Mouse (Mus musculus): ENCODE measurements around the gene Pycr1. TPM values are rescaled to one million over a fixed set of nuclear protein-coding genes. Genes with fewer than 3 reads are reported as not detected.

The Pycr1 gene
- polyA plus RNA-seq, 1 experiment from 2014 or later, result 18.5 TPM

DNA sequence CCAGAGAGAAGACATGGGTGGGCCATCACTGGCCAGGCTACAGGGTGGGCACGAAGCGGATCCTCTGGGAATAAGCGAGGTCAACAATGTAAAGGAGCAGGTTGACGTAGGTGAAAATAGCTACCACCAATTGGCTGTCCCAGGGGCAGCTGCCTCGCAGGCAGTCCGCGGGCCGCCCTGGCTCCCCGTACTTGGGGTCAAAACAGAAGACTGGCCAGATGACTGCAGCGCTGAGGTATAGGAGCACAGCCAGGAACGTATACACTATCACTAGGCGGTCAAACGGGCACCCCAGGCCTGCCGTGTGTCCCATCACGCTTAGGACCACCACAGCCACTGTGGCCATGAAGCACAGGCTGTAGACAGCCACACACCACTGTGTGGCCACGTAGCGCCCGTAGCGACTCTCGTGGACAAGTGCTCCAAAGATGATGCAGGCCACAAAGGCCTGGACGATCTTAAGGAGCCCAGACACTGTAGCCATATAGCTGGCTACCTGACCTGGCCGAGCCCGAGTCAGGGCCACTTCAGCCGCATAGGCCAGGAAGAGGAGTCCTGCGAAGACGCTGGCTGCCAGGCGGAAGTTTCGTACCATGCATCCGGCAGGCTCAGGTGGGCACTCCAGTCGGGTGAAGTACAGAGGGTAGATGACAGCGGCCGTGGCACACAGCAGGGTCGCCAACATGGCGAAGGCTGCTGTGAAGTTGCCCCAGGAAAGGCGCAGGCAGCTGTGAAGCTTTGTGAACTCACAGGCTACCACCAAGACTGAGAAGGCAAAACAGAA, 3.7 kb upstream of the Pycr1 start:
- H3K36me3 ChIP-seq (ENCODE audit: control insufficient read depth, insufficient read depth, low read length), result no peaks in the 10 kb centered on the region
- WGBS, result 76% methylated on average over 35 of the region's 35 CpGs

DNA sequence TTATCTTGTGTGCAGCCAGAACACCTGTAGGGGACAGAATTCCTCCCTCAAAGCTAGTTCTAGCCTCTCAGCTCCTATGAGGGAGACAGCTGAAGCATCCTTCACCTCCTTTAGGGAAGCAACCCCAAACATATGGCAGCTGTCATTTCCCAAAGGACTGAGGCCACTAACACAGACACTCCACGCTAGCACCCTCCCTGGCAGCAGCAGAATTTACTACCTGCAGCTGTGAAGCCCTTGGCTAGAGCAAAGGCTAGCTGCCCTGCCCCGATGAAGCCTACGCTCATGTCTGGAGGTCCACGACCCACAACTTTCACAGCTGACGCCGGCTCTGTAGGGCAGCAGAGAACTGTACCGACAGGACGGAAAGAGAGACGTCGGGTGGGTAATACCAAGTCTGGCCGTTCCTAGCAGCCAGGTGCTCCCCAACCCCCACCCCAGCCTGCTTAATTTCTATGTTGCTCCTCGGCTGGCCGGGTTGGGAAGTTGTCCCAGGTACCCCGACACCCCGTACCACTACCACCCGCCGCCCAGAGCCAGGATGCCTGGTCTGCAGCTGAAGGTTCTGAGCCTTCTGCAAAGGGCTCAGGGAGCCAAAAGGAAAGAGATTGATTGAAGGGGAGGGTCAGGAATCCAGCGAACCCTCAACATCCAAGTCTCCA, 499 bp downstream of the Pycr1 start:
- H3K9me3 ChIP-seq (ENCODE audit: control insufficient read depth, low read length), result no peaks in the 10 kb centered on the region
- peaks cover 23% of the 10 kb centered on the region for H3K27me3 ChIP-seq (replicated peaks; ENCODE audit: control insufficient read depth, insufficient read depth, low read length)
- H3K36me3 ChIP-seq (ENCODE audit: control insufficient read depth, insufficient read depth, low read length), result no peaks in the 10 kb centered on the region
- peaks cover 19% of the 10 kb centered on the region for H3K4me1 ChIP-seq (replicated peaks; ENCODE audit: control insufficient read depth, insufficient read depth, low read length)
- H3K4me3 ChIP-seq (ENCODE audit: low read depth, low read length), result peak overlapping the region; percentile 50
- peak overlapping the region; percentile 56 for H3K9ac ChIP-seq (ENCODE audit: low read depth, low read length)
- DNase-seq (ENCODE audit: low spot score) (no peak), ATAC-seq (replicated peaks; ENCODE audit: low FRiP score) (peak; percentile 57)
- H3K4me2 ChIP-seq, result peak overlapping the region; percentile 81
- H3K27ac ChIP-seq (ENCODE audit: low read depth, low read length), result 0 out of 2 replicates have a peak overlapping the region, but pooled peaks have one; percentile 13
- 5% methylated on average over 18 of the region's 18 CpGs for WGBS

More for the DNA sequence above, 3.7 kb upstream of the Pycr1 start:
- Histone ChIP-seq H3K4me3 (ENCODE audit: low read depth, low read length) (peak overlapping the region; percentile 39; the same call in 1 of the 2 replicates), H3K9me3 (ENCODE audit: control insufficient read depth, low read length) (no peaks in the 10 kb centered on the region), H3K27ac (ENCODE audit: low read depth, low read length) (no peak overlapping the region), H3K27me3 (replicated peaks; ENCODE audit: control insufficient read depth, insufficient read depth, low read length) (peaks cover 11% of the 10 kb centered on the region; the same call in 1 of the 2 replicates), H3K4me2 (peak overlapping the region; percentile 71), H3K9ac (ENCODE audit: low read depth, low read length) (0 out of 2 replicates have a peak overlapping the region, but pooled peaks have one; percentile 56), H3K4me1 (replicated peaks; ENCODE audit: control insufficient read depth, insufficient read depth, low read length) (peaks cover 23% of the 10 kb centered on the region)
- DNase-seq (ENCODE audit: low spot score) (no peak), ATAC-seq (replicated peaks; ENCODE audit: low FRiP score) (no peak)

DNA sequence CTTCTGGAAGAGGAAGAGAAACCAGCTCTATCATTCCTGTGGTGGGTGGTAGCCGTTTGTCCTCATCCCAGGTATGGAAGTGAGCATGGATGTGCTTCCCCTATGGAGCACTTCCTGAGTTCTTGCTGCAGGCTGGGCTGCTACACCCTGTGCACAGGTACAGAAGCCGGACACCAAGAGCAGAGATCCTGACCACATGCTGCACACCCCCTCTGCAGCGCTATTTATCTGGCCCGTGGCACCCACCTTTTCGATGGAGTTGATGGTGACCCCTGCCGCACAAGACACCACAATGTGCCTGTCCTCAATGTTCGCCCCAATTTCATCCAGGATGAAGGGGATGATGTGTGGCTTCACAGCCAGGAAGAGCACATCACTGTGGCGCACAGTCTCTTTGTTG, 1.7 kb downstream of the Pycr1 start:
- ATAC-seq (replicated peaks; ENCODE audit: low FRiP score), result no peak
- no peak for DNase-seq (ENCODE audit: low spot score)
- no peak overlapping the region for H3K9ac ChIP-seq (ENCODE audit: low read depth, low read length)
- 81% methylated on average over 8 of the region's 8 CpGs for WGBS
- peaks cover 11% of the 10 kb centered on the region for H3K4me1 ChIP-seq (replicated peaks; ENCODE audit: control insufficient read depth, insufficient read depth, low read length)
- H3K36me3 ChIP-seq (ENCODE audit: control insufficient read depth, insufficient read depth, low read length), result no peaks in the 10 kb centered on the region
- peaks cover 18% of the 10 kb centered on the region for H3K27me3 ChIP-seq (replicated peaks; ENCODE audit: control insufficient read depth, insufficient read depth, low read length)
- no peak overlapping the region for H3K4me2 ChIP-seq
- no peak overlapping the region for H3K4me3 ChIP-seq (ENCODE audit: low read depth, low read length)
- no peak overlapping the region for H3K27ac ChIP-seq (ENCODE audit: low read depth, low read length)
- no peaks in the 10 kb centered on the region for H3K9me3 ChIP-seq (ENCODE audit: control insufficient read depth, low read length)

DNA sequence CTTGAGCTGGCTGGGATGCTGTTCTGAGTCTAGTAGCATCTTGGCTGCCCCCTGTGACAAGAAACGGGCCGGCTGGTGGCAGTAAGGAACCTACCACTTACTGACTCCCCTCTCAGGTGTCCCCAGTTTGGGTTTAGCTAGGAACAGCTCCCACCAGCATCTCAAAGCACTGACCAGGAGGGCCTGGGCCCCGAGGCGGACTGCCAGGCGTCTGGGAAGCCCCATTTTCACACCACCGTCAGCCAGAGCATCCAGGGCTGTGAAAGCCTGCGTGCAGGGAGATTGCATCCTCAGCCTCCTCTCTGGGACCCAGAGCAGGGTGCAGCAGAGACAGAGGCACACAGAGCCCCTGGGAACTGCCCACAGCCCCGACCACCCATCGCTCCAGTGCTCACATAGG, 2.3 kb downstream of the Pycr1 start:
- ATAC-seq (replicated peaks; ENCODE audit: low FRiP score) (no peak), DNase-seq (ENCODE audit: low spot score) (no peak)
- H3K9ac ChIP-seq (ENCODE audit: low read depth, low read length), result no peak overlapping the region
- 66% methylated on average over 9 of the region's 9 CpGs for WGBS
- H3K36me3 ChIP-seq (ENCODE audit: control insufficient read depth, insufficient read depth, low read length), result 0 out of 2 replicates have a peak, but pooled peaks cover 2% of the 10 kb centered on the region
- peaks cover 11% of the 10 kb centered on the region for H3K4me1 ChIP-seq (replicated peaks; ENCODE audit: control insufficient read depth, insufficient read depth, low read length)
- H3K4me3 ChIP-seq (ENCODE audit: low read depth, low read length), result no peak overlapping the region
- H3K9me3 ChIP-seq (ENCODE audit: control insufficient read depth, low read length), result no peaks in the 10 kb centered on the region
- no peak overlapping the region for H3K4me2 ChIP-seq
- H3K27me3 ChIP-seq (replicated peaks; ENCODE audit: control insufficient read depth, insufficient read depth, low read length), result peaks cover 14% of the 10 kb centered on the region
- H3K27ac ChIP-seq (ENCODE audit: low read depth, low read length), result no peak overlapping the region

DNA sequence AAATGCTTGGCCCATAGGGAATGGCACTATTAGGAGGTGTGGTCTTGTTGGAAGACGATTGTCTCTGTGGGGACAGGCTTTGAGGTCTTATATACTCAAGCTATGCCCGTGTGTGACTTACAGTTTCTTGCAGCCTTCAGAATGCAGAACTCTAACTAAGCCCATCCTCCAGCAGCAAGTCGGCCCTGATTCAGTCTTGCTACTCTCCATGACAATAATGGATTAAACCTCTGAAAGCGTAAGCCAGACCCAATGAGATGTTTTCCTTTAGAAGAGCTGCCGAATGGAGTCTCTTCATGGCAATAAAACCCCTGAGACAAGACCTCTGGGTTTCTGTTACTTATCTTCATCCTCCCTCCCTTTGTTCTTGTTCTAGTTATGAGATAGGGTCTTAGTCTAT, 8.8 kb downstream of the Pycr1 start:
- ATAC-seq (replicated peaks; ENCODE audit: low FRiP score) (no peak), DNase-seq (ENCODE audit: low spot score) (no peak)
- Histone ChIP-seq H3K9me3 (ENCODE audit: control insufficient read depth, low read length) (no peaks in the 10 kb centered on the region), H3K4me3 (ENCODE audit: low read depth, low read length) (no peak overlapping the region), H3K9ac (ENCODE audit: low read depth, low read length) (no peak overlapping the region), H3K4me2 (peak overlapping the region; percentile 95), H3K27me3 (replicated peaks; ENCODE audit: control insufficient read depth, insufficient read depth, low read length) (no peaks in the 10 kb centered on the region), H3K4me1 (replicated peaks; ENCODE audit: control insufficient read depth, insufficient read depth, low read length) (peaks cover 33% of the 10 kb centered on the region), H3K27ac (ENCODE audit: low read depth, low read length) (no peak overlapping the region), H3K36me3 (ENCODE audit: control insufficient read depth, insufficient read depth, low read length) (0 out of 2 replicates have a peak, but pooled peaks cover 2% of the 10 kb centered on the region)
- 86% methylated on average over 5 of the region's 5 CpGs for WGBS

DNA sequence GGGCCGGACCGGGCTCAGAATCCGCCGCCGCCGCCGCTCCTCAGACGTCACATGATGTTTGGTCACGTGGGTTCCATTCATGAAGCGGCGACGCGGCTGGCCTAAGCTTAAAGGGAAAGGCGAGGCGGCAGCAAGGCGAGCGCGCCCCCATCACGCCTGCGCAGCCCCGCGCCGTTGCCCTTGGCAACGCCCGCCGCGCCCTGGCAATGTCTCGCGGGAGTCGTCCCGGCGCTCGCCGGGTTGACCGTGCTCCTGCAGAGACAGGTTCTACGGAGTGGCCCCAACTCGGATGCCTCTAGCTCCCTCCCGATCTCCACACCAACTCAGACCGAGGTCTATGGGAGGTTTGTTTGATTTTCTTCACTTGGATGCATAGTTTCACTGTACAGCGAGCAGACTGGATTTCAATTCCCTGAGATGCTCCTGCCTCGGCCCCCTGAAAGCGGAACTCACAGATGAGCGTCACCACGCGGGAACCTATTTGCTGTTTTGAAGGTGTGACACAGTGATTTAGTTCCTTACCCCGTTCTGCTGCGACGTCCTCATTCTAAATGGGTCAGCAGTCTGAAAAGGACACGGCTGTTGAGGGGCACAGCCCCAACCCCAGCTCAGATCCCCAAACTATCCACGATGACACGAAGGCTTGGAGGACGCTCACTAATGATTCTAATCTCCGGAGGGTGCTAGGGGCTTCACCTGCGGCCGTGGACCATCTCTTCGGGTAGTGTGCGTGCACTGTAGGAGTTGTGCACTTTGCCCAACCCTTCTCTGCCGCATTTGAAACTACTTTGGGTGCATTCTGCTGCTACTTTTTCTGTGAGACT, 9.8 kb downstream of the Pycr1 start, which contains the start of gene Mafg:
TSS of gene Mafg (minus strand) at position 81 of the 824 bp plus-strand sequence.
- Histone ChIP-seq H3K36me3 (ENCODE audit: control insufficient read depth, insufficient read depth, low read length) (peaks cover 6% of the 10 kb centered on the region; the same call in 1 of the 2 replicates), H3K27ac (ENCODE audit: low read depth, low read length) (peak within 1 kb of the TSS; percentile 94), H3K9ac (ENCODE audit: low read depth, low read length) (peak within 1 kb of the TSS; percentile 92), H3K4me3 (ENCODE audit: low read depth, low read length) (peak within 1 kb of the TSS; percentile 78), H3K9me3 (ENCODE audit: control insufficient read depth, low read length) (no peaks in the 10 kb centered on the region), H3K27me3 (replicated peaks; ENCODE audit: control insufficient read depth, insufficient read depth, low read length) (no peaks in the 10 kb centered on the region), H3K4me1 (replicated peaks; ENCODE audit: control insufficient read depth, insufficient read depth, low read length) (peaks cover 44% of the 10 kb centered on the region), H3K4me2 (peak within 1 kb of the TSS; percentile 95)
- WGBS, result 8% methylated on average over 58 of the region's 58 CpGs
- ATAC-seq (replicated peaks; ENCODE audit: low FRiP score) (peak; percentile 86), DNase-seq (ENCODE audit: low spot score) (peak; percentile 93)

DNA sequence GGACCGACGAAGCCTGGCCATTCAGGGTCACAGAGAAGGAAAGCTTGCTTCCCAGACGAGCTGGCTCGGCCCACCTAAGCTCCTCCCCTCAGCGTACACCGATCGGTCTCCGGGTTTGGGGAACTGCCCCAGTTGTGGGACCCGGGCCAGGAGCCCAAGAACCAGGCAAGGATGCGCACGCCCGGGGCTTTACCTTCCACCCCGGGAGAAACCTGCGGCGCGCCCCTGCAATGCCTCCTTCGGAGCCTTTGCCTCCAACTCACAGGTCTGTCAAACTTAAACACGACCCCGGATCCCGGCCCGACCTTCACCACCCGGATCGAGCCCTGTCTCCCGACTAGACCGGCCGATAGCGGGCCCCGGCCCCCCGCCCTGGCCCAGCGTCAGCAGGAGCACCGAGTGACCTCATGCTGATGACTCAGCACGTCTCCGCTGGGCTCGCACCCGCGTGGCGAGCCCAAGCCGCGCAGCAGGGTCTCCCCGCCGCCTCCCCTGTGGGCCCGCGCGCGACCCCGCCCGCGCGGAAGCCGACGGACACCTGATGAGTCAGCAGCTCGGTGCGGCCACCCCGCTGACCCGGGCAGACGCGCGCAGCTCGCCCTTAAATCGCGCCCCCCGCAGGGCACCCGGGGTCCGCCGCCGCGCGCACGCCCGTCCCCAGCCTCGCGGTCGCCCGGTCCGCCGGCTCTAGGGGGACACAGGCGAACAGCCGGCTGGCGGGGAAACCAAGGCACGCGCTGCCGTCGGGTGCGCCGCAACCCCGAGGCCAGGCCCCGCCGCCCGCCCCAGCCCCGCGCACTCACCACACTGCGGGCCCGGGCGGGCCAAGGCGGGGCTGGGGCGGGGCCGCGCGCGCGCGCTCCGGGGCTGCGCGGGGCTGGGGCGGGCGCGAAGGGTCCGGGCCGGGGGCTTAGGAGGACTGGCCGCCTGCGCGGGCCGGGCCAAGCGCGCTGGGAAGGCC, 10.7 kb downstream of the Pycr1 start:
- Histone ChIP-seq H3K4me1 (replicated peaks; ENCODE audit: control insufficient read depth, insufficient read depth, low read length) (peaks cover 50% of the 10 kb centered on the region), H3K9me3 (ENCODE audit: control insufficient read depth, low read length) (no peaks in the 10 kb centered on the region), H3K27ac (ENCODE audit: low read depth, low read length) (peak overlapping the region; percentile 94), H3K27me3 (replicated peaks; ENCODE audit: control insufficient read depth, insufficient read depth, low read length) (no peaks in the 10 kb centered on the region), H3K36me3 (ENCODE audit: control insufficient read depth, insufficient read depth, low read length) (peaks cover 9% of the 10 kb centered on the region; the same call in 1 of the 2 replicates), H3K9ac (ENCODE audit: low read depth, low read length) (peak overlapping the region; percentile 92), H3K4me3 (ENCODE audit: low read depth, low read length) (peak overlapping the region; percentile 78), H3K4me2 (peak overlapping the region; percentile 95)
- WGBS, result under 1% methylated on average over 97 of the region's 116 CpGs
- peak; percentile 79 for ATAC-seq (replicated peaks; ENCODE audit: low FRiP score)
- peak; percentile 79 for DNase-seq (ENCODE audit: low spot score)
